Comparison of ENCODE assay signal across 20 mouse cellular contexts in the genomic region with DNA sequence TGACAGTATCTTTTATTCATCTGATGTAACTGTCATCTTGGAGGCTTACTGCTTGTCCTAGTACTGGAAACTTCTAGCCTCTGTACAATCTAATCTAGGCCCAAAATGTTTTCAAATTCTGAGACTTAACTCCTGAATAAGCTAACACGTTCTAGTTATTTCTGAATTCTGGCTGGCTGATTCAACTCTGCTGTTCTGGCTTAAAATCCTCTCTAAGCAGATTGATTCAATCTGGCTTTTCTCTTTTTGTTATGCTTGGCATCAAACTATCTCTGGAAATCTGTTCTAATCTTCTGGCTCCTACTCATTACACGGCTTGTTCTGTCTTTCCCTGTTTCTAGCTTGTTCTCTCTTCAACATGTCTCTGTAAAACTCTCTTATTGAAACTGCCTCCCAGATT.
DNase-seq lines count a peak whose midpoint lies in the region; ATAC-seq and TF ChIP-seq lines count a peak whose summit lies in the region.
"Had no signal": no experiment of that assay in that cellular context is flagged by ENCODE, and none has a peak within 500 bp of the region (broad histone marks: within the 10 kb centered on the region; RNA-seq: fewer than 3 reads in every experiment).

No protein-coding gene starts in this region.

- 51% methylated on average over 2 of the region's 2 CpGs for WGBS in forebrain, postnatal 0 days
- 85% methylated on average over 2 of the region's 2 CpGs for WGBS in forebrain, embryonic 14.5 days

- no peak overlapping the region for H3K9ac ChIP-seq in forebrain, postnatal 0 days
- H3K9ac ChIP-seq in forebrain, embryonic 14.5 days (ENCODE audit: low read length) = no peak overlapping the region
- H3K9ac ChIP-seq: forebrain, embryonic 13.5 days; hindbrain, embryonic 12.5 days; hindbrain, embryonic 15.5 days had no signal

- H3K4me3 ChIP-seq in forebrain, postnatal 0 days (ENCODE audit: low read depth, low read length) = no peak overlapping the region
- no peak overlapping the region for H3K4me3 ChIP-seq in forebrain, embryonic 14.5 days (ENCODE audit: low read depth, low read length)
- H3K4me3 ChIP-seq: forebrain, embryonic 10.5 days; forebrain, embryonic 13.5 days; gastrocnemius, adult 2 months; hindbrain, embryonic 12.5 days; hindbrain, embryonic 15.5 days had no signal

- no peaks in the 10 kb centered on the region for H3K9me3 ChIP-seq in forebrain, postnatal 0 days (ENCODE audit: low read length)
- H3K9me3 ChIP-seq in forebrain, embryonic 14.5 days (replicated peaks; ENCODE audit: control insufficient read depth, low read length) = no peaks in the 10 kb centered on the region
- H3K9me3 ChIP-seq: forebrain, embryonic 10.5 days; forebrain, embryonic 13.5 days; hindbrain, embryonic 12.5 days; hindbrain, embryonic 15.5 days had no signal

- TF ChIP-seq CTCF in forebrain, postnatal 0 days (IDR thresholded peaks at IDR 0.05; ENCODE audit: low read depth) = no peak

- H3K36me3 ChIP-seq in forebrain, postnatal 0 days (ENCODE audit: insufficient read depth) = no peaks in the 10 kb centered on the region
- H3K36me3 ChIP-seq in forebrain, embryonic 14.5 days (ENCODE audit: control insufficient read depth, insufficient read depth, low read length) = no peaks in the 10 kb centered on the region
- H3K36me3 ChIP-seq: forebrain, embryonic 10.5 days; hindbrain, embryonic 12.5 days; hindbrain, embryonic 15.5 days had no signal

- no peaks in the 10 kb centered on the region for H3K27me3 ChIP-seq in forebrain, postnatal 0 days (ENCODE audit: insufficient read depth, low read length)
- H3K27me3 ChIP-seq in forebrain, embryonic 14.5 days (replicated peaks; ENCODE audit: control insufficient read depth, insufficient read depth, low read length) = no peaks in the 10 kb centered on the region
- H3K27me3 ChIP-seq: forebrain, embryonic 13.5 days; hindbrain, embryonic 12.5 days; hindbrain, embryonic 15.5 days had no signal

- DNase-seq in forebrain, postnatal 0 days = peak; percentile 26
- no peak for DNase-seq in forebrain, embryonic 14.5 days (ENCODE audit: low spot score)
- peak; percentile 2 for DNase-seq in layer of hippocampus, adult 11-12 months (ENCODE audit: low spot score)
- DNase-seq in layer of hippocampus, postnatal 36 days = no peak
- peak; percentile 45 for DNase-seq in brain, adult 2 months (ENCODE audit: low read depth, low spot score)
- DNase-seq in adrenal gland, adult 8-10 months = no peak
- DNase-seq: adrenal gland, postnatal 10 days; adrenal gland, postnatal 36 days; cerebellum, adult 18-20 months; cerebellum, adult 9-10 months; cerebellum, postnatal 14 days; gastrocnemius, adult 2 months; gastrocnemius, postnatal 14 days; heart, adult 11 months had no signal

- H3K4me1 ChIP-seq in forebrain, postnatal 0 days (ENCODE audit: insufficient read depth) = no peaks in the 10 kb centered on the region
- no peaks in the 10 kb centered on the region for H3K4me1 ChIP-seq in forebrain, embryonic 14.5 days (ENCODE audit: control insufficient read depth, insufficient read depth, low read length)
- H3K4me1 ChIP-seq: forebrain, embryonic 10.5 days; forebrain, embryonic 13.5 days; hindbrain, embryonic 12.5 days; hindbrain, embryonic 15.5 days had no signal

- no peak overlapping the region for H3K27ac ChIP-seq in forebrain, postnatal 0 days (ENCODE audit: low read depth, low read length)
- H3K27ac ChIP-seq in forebrain, embryonic 14.5 days (ENCODE audit: low read depth, low read length) = no peak overlapping the region
- H3K27ac ChIP-seq: forebrain, embryonic 10.5 days; forebrain, embryonic 13.5 days; gastrocnemius, adult 2 months; hindbrain, embryonic 12.5 days; hindbrain, embryonic 15.5 days had no signal

- peak; percentile 59 for ATAC-seq in forebrain, postnatal 0 days
- no peak for ATAC-seq in forebrain, embryonic 14.5 days
- ATAC-seq: activated CD4-positive, CD25-positive, alpha-beta regulatory T cell, adult 4 months; forebrain, embryonic 13.5 days had no signal

- H3K4me2 ChIP-seq in forebrain, postnatal 0 days (ENCODE audit: low read depth) = no peak overlapping the region
- H3K4me2 ChIP-seq in forebrain, embryonic 14.5 days (ENCODE audit: low read length) = no peak overlapping the region
- H3K4me2 ChIP-seq: forebrain, embryonic 13.5 days; heart, embryonic 11.5 days; hindbrain, embryonic 12.5 days; hindbrain, embryonic 15.5 days had no signal

Comparison
In these comparisons a context has a peak if more than half of its experiments do, and no peak if none do; other contexts are left out.
1. DNase-seq: peak in forebrain, postnatal 0 days (single experiment), layer of hippocampus, adult 11-12 months (single experiment) and brain, adult 2 months (single experiment); none in forebrain, embryonic 14.5 days (single experiment), layer of hippocampus, postnatal 36 days (0 of 2) and adrenal gland, adult 8-10 months (single experiment).